Mouse (Mus musculus) liver, adult 2 months (tissue): Measurements from ENCODE around the gene Oas3.

Source experiments
- CTCF ChIP-seq: fragments of 200-500 bp; IDR thresholded peaks from 2 replicates; pipeline ENCODE4 v1.5.1; 2011; ENCODE audit warnings: low read depth, low read length, control low read depth
- POLR2A ChIP-seq: fragments of 200-500 bp; IDR thresholded peaks from 2 replicates; pipeline ENCODE4 v1.6.1; 2011; ENCODE audit warnings: low read length, control low read depth; ENCODE audit not compliant: insufficient read depth; ENCODE audit errors: extremely low read depth

DNA sequence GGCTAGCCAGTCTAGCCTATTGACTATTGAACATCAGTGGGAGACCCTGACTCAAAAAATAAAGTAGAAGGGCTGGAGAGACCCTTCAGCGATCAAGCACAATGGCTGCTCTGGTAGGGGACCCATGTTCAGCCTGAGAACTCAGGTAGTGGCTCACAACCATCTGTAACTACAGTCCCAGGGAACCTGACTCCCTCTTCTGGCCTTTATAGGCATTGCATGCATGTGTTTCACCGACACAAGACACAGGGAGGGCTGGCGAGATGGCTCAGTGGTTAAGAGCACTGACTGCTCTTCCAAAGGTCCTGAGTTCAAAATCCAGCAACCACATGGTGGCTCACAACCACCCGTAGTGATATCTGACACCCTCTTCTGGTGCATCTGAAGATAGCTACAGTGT is 35.3 kb downstream of the Oas3 start:
- TF ChIP-seq CTCF, result peak; percentile 46; the same call in 1 of the 2 replicates
- TF ChIP-seq POLR2A, result no peak
